Mouse (Mus musculus) C2C12 (cell line): ENCODE results near the gene Gm4340.
"Not testable (repeated sequence)": the region's sequence is repeated elsewhere in the genome, so short reads cannot be mapped to it uniquely, and the experiment has no call there.

Source experiments
- CEBPB ChIP-seq: IDR thresholded peaks from one replicate; pipeline ENCODE4 v1.6.1; 2011; ENCODE audit warnings: low read depth, mild to moderate bottlenecking, control low read depth, moderate library complexity
- CTCF ChIP-seq: IDR thresholded peaks from one replicate; pipeline ENCODE4 v1.5.1; 2011; ENCODE audit not compliant: control insufficient read depth, insufficient read depth, insufficient read length
- FOSL1 ChIP-seq: IDR thresholded peaks from one replicate; pipeline ENCODE4 v1.8.0; 2011; ENCODE audit warnings: mild to moderate bottlenecking, low read length; ENCODE audit not compliant: poor library complexity, insufficient read depth, severe bottlenecking
- MAX ChIP-seq: IDR thresholded peaks from one replicate; pipeline ENCODE4 v1.6.1; 2011; ENCODE audit warnings: mild to moderate bottlenecking, control low read depth
- MYOG ChIP-seq: IDR thresholded peaks from one replicate; pipeline ENCODE4 v1.6.1; 2011; ENCODE audit not compliant: control insufficient read depth, insufficient read length; ENCODE audit errors: extremely low read depth
- USF1 ChIP-seq: IDR thresholded peaks from one replicate; pipeline ENCODE4 v1.6.1; 2011; ENCODE audit warnings: low read depth, mild to moderate bottlenecking, control low read depth, moderate library complexity

DNA sequence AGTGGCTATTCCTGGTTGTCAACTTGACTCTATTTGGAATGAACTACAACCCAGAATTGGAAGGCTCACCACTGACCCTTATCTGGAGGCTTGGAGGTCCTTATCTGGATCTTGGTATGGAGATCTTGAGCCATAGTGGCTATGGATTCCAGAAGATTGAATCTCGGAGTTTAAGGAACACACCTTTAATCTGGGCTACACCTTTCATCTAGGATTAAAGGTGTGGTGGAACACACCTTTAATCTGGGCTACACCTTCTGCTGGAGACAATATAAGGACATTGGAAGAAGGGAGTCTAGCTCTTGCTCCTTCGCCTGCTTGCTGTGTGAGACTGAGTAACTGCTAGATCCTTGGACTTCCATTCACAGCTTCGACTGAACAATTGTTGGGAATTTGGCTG, 17.1 kb upstream of the Gm4340 start, which contains the start of gene Gm21312:
- TF ChIP-seq CTCF, MYOG, CEBPB, USF1, FOSL1, MAX: not testable (repeated sequence)
